Mouse (Mus musculus): ENCODE data around the gene Fam160b1.
A peak's percentile ranks its signal among the peaks of the same experiment; 100 is the strongest.

Fam160b1 gene

GRCm38 (mm10) chr19:57367201-57367600, 6.7 kb downstream of the Fam160b1 start:
- DNase-seq (ENCODE audit: low spot score), result no peak

- no peak for DNase-seq (ENCODE audit: low spot score)
Measured at GRCm38 (mm10) chr19:57367849-57368387, 7.4 kb downstream of the Fam160b1 start.

DNA sequence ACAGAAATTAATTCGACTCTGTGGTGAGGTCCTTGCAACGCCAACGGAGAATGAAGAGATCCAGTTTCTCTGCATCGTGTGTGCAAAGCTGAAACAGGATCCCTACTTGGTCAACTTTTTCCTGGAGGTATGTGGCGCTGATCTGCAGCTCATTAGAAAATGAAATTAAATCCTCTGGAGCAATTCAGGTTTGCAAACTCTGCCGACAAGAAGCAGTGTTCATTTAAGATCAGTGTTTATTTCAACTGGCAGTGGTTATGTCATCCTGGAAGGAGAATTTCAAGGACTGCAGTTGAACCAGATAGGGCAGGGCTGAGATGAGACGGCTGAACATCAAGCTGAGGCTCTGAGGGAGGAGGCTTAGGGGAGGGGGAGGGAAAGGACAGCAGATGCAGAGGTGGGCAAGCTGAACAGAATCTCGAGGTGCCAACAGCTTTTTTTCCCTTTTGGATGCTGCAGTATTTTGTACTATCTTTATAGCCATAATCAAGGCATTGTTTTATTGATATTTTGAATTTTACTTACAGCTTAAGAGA, 12.9 kb downstream of the Fam160b1 start:
- no peak for DNase-seq (ENCODE audit: low spot score)

GRCm38 (mm10) chr19:57375161-57375560, 14.7 kb downstream of the Fam160b1 start:
- DNase-seq (ENCODE audit: low spot score), result no peak

DNA sequence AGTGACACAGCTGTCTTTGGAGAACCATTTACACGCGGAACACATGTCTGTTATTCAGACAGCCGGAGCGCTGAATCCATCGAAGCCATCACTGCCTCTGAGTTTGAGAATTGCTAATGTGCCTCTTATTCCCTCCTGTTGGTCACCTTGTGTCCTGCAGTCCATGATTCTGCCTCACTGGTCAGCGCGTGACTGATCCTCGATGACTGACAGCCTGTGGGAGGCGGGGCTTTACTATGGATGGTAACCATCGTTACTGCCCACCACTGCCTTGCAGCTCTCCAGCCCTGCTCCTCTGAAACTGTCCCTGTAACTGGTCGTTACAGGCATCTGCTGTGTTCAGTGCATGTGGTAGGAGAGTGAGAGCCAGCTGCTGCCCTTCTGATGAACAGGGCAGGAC, 15.3 kb downstream of the Fam160b1 start:
- no peak for DNase-seq (ENCODE audit: low spot score)

- no peak for DNase-seq (ENCODE audit: low spot score)
Measured at GRCm38 (mm10) chr19:57377043-57377703, 16.7 kb downstream of the Fam160b1 start.

- DNase-seq (ENCODE audit: low spot score), result no peak
Measured at GRCm38 (mm10) chr19:57386176-57386693, 25.8 kb downstream of the Fam160b1 start.

GRCm38 (mm10) chr19:57391545-57391944, 31.1 kb downstream of the Fam160b1 start:
- no peak for DNase-seq (ENCODE audit: low spot score)

DNA sequence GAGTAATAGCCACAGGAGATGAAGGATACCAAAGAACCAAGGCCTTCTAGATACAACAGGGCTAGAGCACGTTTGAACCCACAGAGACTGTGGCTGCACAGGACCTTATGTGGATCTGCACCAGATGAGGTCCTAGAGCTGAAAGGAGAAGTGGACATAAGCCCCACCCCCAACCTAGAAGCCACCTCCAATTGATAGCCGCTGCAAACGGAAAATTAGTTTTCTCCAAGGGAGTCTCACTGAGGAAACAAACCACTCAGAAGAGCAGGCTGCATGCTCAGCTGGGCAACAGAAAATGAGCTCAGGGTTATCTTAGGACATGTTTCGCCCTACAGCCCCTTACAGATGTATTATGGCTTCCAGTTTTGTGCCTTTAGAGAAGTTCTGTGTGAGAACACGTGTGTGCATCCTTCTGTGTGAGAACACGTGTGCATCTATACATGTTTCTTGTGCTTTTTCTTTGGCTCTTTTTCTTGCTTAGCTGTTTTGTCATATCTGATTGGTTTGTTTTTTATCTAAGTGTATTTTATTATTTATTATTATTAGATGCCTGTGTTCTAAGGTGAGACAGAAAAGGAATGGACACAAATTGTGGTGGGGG, 33.0 kb downstream of the Fam160b1 start:
- DNase-seq (ENCODE audit: low spot score), result no peak

GRCm38 (mm10) chr19:57396609-57397008, 36.1 kb downstream of the Fam160b1 start:
- DNase-seq (ENCODE audit: low spot score), result no peak

DNA sequence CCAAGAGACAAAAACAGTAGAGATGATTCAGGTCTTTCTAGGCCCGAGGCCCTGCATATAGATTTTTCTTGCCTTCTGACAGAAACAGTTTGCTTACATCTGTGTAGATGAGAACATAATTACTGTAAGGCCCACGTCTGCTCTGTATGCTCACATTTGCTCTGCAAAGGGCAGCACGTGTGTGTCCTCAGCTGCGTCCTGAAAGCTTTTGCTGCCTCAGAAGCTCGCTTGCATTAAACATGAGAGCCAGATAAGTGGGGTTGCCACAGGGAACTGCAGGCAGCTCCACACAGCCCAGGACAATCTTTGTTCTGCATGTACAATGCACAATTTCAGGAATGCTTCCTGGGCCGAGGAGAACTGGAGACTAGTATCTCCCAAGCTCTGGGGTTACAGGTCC, 41.9 kb downstream of the Fam160b1 start:
- DNase-seq (ENCODE audit: low spot score), result no peak

DNA sequence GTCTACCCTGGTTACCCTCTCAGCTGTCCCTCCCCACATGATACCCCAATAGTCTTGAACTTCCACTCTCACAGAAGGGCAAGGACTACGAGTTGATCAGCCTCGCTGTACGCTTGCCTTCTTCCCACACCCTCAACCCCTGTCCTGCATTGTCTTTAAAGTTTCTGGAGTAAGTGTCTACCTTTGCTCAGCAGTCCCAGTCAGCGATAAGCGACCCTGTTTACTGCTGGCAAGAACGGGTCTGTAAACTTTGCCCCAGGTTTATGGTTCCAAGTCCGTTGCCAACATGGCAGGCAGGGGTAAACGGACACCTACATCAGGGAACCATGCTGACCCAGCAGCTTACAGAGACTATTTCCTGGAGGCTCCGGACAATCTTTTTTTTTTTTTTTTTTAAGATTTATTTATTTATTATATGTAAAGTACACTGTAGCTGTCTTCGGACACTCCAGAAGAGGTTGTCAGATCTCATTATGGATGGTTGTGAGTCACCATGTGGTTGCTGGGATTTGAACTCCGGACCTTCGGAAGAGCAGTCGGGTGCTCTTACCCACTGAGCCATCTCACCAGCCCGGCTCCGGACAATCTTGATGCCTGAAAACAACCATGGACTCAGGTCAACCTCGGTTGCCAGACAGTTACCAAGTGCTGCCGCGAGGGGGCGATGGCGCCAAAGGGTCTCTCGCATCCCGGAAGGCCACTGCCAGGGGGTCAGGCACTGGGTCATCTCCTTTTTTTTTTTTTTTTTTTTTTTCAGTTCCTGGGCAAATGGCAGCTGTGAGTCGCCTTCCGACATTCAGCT, 43.4 kb downstream of the Fam160b1 start:
- peak; percentile 40 for DNase-seq (ENCODE audit: low spot score)

GRCm38 (mm10) chr19:57404502-57404848, 44.0 kb downstream of the Fam160b1 start:
- DNase-seq (ENCODE audit: low spot score), result no peak

GRCm38 (mm10) chr19:57407947-57408346, 47.5 kb downstream of the Fam160b1 start:
- DNase-seq (ENCODE audit: low spot score), result no peak

GRCm38 (mm10) chr19:57411375-57412196, 51.1 kb downstream of the Fam160b1 start:
- peak; percentile 13 for DNase-seq (ENCODE audit: low spot score)

GRCm38 (mm10) chr19:57413170-57413569, 52.7 kb downstream of the Fam160b1 start:
- no peak for DNase-seq (ENCODE audit: low spot score)

DNA sequence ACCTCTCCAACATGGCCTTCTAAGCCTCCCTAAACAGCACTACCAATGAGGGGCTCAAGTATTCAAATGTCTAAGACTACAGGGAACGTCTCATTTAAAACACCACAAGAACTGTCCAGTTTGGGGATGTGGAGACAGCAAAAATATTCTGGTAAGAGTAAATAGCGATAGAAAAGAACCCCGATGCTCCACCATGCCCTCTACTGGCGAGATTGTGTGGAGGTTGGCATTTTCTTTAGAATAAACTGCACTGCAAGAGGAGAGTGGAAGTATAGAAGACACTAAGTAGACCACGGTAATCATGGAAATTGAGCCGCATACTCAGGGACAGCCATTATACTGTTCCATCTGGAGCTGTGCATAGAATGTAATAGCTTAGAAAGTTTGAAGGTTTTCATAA, 53.4 kb downstream of the Fam160b1 start:
- no peak for DNase-seq (ENCODE audit: low spot score)

DNA sequence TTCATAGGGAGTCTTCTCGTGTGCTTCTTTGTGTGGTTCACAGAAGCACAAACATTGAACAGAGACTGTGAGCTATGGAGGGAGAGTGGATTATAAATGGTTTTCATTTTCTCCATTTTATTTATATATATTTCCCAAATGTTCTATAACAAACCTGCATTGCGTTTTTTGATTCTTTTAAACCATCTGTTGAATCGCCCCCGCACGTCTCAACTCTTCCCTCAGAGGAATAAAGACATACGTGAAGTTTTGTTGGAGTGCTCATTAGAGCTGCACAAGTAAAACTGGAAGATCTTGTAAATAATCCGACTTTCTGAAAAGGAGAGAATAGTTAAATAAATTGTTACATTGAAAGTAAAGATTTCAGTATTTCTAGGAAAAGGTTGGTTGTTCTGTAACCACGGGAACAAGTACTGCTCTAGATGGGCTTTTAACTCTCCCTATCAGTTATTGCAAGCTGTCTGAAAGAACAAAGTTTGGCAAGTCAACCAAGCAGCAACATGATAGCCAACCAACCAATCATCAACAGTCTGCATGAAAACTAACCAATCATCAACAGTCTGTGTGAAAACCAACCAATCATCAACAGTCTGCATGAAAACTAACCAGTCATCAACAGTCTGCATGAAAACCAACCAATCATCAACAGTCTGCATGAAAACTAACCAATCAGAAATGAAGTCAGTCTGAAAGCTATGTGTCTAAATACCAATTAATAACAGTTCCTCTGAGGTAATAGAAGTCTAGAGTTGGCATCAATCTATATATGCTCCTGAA, 54.7 kb downstream of the Fam160b1 start:
- DNase-seq (ENCODE audit: low spot score), result no peak

DNA sequence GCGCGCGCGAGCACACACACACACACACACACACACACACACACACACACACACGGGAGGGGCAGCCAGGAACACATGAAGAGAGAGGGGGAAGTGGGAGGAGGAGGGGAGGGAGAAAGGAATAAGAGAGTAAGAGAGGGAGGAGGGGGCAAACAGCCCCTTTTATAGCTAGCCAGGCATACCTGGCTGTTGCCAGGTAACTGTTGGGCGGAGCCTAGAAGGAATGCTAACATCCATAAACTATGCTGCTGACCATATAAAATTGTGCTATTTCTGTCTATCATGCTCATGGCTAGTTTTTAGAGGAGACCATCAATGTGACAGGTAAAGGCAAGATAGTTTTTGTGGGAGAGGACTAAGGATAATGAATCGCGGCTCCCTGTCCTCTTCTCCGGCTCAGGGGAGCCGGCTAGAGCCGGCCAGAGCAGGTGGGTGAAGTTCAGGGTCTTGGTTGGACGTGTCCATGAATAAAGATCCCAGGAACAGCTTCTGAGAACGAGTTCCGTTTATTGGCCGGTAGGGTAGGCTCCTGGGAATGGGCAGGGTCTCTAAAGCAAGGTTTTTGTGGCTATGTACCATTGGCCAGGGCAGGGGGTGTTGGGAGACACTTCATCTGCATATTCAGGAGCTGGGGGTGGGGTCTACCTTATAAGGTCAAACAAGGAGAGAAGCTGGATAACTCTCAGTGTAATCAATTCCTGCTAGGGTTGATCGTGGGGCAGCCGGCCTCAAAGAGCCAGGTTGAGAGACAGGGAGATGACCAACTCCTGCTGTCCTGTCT, 57.5 kb downstream of the Fam160b1 start:
- no peak for DNase-seq (ENCODE audit: low spot score)

DNA sequence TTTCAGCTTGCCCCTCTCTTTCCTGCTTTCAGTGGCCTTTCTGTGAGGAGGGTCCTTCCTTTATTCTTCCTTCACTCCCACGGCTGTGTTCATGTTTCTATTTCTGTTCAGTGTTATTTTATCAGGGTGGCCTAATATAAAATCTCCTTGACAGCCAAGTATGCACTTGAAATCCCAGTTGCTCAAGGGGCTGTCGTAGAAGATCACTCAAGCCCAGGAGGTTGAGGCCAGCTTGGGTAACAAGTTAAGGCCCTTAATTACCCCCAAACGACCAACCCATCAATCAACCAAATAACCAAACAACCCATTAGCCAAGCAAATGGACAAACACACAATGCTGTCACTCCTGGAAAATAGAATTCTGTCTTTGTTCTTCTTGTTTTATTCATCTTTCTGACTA, 62.9 kb downstream of the Fam160b1 start:
- no peak for DNase-seq (ENCODE audit: low spot score)

Measured in left cerebral cortex, adult 11 months (tissue).